Mouse (Mus musculus): Measurements from ENCODE around the gene Ezh2.
"Not testable (repeated sequence)": the region's sequence is repeated elsewhere in the genome, so short reads cannot be mapped to it uniquely, and the experiment has no call there.

Ezh2 gene

DNA sequence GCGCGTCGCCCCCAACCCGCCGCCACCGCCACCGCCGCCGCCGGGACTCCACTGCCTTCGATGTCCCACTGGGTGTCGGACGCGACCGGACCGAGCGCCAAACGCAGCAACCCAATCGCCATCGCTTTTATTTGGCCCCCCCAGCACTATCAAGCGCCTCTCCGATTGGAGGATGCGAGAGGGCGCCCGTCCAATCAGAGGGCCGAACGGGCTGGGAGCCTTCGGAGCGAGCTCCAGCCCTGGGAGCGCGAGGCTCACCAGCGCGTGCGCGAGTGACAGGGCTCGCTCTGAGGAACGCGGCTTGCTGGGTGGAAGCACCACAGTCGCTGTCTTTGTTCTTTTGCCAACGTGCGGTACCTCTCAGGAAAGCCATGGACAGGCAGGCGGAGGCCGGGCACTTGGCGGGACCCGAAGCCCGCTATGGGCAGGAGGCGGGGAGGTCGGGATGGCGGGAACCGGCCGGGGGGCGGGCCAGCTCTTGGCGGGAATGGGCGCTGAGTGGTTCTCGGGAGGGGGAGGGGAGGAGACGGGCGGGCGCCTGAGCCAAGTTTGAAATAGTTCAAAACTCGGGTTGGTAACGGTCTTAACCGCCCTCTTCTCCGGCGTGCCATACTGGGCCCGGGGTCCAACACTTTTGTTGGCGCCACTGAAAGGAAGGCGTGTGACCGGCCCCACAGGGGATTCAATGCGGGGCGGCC, at the start of gene Ezh2:
Gene Ezh2, minus strand, starts transcription at position 416 of the 698 bp plus-strand sequence.
- peak; percentile 91 for DNase-seq (ENCODE audit: low read depth, low spot score)

DNA sequence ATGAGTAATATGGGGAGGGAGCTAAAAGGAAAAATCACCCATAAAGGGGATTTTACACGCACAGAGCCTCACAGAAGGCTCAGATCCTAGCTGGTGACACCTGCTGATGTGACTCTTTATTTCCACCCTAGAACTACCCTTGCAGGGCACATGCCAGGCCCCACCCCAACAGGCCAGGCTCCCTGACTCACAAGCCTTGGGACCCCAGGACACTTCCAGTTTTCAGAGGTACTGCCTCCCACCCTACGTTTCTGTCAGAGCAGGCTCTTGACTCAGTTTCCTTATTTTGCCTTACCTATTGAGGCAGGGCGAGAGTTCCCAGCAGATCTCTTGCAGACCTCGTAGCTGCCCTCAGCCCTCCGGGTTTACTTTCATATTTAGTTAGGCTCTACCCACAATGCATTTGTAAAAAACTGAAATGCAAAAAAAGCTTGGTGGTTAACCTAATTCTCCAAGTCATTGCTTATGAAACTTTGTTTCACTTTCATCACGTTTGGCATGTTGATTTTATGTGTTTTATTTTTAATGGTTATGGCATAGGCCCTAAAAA, 41.5 kb upstream of the Ezh2 start:
- no peak for DNase-seq (ENCODE audit: low read depth, low spot score)

DNA sequence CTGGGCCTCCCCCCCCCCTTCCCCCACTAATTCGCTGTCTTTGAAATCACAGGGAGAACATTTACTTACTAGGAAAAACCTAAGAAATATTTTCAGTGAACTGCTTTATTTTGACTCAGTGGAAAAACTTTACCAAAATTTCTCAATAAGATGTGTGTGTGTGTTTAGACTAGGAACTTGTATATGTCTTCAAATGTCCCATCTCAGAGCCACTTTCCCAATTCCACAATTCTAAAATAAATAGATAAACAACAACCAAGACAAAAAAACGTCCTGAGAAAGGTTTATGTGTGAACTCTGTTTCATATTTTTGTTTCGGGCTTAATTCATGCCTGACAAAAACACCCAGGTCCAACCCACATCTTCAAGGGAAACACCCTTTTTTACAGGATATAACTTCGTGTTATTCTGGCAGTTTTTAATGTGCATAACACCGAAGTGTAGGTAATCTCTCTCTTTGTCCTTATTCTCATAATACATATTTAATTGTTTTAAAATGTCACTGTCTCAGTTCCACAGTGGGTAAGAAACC, 40.9 kb upstream of the Ezh2 start:
- DNase-seq (ENCODE audit: low read depth, low spot score): no peak

DNA sequence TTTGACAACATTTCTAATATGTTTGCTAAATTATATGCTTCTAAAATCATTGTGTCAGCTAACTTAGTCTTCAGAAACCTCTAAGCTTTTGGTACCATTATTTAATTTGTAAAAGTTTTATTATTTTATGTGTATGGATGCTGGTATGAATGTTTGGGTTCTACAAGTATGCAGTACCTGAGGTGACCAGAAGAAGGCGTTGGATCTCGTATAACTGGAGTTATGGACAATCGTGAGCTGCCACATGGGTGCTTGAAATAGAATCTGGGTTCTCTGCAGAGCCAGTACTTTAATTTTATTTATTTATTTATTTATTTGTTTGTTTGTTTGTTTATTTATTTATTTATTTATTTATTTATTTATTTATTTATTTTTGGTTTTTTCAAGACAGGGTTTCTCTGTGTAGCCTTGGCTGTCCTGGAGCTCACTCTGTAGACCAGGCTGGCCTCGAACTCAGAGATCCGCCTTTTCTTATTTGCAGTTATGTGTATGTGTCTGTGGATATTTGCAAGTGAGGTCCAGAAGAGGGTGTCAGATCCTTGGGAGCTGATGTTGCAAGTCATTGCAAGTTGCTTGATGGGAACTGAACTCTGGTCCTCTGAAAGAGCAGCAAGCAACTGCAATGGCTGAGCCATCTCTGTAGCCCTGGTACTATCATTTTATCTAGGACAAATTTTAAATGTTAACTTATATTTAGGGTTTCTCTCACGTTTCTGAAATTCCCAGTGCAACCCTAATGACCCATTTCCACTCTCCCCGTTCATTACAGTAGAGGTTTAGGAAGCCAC, 40.3 kb upstream of the Ezh2 start:
- DNase-seq (ENCODE audit: low read depth, low spot score): no peak

DNA sequence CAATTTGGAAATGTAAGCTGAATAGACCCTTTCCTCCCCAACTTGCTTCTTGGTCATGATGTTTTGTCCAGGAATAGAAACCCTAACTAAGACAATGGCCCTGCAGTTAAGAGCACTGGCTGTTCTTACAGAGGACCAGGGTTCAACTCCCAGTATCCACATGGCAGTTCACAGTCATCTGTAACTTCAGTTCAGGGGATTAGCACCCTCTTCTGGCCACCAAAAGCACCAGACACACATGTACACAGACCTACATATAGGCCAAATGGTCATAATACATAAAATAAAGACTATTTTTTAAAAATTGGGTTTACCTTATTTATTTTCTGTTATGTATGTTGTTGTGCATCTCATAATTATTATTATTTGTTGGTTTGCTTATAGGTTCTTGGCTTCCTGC, 38.3 kb upstream of the Ezh2 start:
- no peak for DNase-seq (ENCODE audit: low read depth, low spot score)

DNA sequence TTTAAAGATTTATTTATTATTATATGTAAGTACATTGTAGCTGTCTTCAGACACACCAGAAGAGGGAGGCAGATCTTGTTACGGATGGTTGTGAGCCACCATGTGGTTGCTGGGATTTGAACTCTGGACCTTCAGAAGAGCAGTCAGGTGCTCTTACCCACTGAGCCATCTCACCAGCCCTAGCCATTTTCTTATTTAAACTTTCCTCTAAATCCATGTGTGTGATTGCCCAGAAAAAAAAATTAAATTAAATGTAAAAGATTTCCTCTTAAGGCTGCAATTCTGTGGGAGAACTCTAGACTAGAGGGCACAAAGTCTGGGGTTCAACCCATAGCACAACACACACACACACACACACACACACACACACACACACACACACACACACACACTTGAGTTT, 34.9 kb upstream of the Ezh2 start:
- DNase-seq (ENCODE audit: low read depth, low spot score): not testable (repeated sequence)

DNA sequence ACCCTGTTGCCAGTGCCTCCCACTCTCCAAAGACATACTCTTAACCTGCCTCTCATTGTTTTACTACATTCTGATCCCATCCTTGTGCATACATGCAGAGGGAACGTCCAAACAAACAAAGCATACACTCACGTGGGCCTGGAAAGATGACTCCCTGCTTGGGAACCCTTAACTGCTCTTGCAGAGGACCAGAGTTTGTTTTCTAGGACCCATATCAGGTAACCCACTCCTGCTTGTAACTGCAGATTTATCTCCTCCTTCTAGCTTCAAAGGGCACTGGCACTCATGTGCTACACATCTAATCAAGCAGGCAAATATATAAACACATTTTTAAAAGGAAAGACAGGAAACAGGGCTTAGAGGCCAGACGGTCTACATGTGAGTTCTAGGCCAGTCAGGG, 32.8 kb upstream of the Ezh2 start:
- no peak for DNase-seq (ENCODE audit: low read depth, low spot score)

DNA sequence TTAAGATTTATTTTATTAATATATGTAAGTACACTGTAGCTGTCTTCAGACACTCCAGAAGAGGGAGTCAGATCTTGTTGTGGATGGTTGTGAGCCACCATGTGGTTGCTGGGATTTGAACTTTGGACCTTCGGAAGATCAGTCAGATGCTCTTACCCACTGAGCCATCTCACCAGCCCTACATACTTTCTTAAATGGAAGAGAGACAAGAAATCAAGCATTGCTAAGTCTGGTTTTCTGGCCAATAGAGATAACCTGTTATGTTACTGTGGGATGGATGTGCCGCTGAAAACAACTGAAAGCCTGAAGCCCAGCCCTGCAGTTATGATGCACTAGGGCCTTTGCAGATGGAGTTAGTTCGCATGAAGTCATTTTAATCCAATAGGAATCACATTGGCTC, 31.8 kb upstream of the Ezh2 start:
- not testable (repeated sequence) for DNase-seq (ENCODE audit: low read depth, low spot score)

DNA sequence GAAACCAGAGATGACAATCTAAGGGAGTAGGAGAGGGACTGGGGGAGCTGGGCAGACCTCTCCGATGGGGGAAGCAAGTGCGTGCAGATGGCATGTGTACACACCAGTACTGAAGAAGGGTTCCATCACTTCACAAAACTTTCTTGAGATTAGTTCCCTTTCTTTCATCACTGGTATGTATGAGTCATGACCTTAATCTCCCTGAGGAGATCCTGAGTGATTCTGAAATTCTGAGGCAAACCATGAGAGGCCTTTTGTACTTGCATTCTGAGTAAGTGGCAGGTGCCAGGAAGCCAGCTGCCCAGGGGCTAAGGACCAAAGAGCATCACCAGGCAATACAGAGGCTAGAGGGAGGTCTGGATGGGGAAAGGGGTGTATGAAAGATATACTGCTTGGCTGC, 25.9 kb upstream of the Ezh2 start:
- no peak for DNase-seq (ENCODE audit: low read depth, low spot score)

DNA sequence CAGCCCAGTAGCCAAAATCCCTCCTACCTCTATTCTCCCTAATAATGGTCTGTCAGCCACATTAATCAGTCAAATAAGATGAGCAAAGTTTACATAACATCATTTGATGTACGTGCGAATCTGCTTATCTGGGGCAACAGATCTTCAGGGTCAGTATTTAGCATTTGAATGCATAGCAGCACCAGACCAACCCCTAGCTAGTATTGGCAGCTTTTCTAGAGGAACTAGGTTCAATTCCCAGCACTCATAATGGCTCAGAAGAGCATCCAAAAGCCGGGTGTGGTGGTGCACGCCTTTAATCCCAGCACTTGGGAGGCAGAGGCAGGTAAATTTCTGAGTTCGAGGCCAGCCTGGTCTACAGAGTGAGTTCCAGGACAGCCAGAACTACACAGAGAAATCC, 13.2 kb upstream of the Ezh2 start:
- DNase-seq (ENCODE audit: low read depth, low spot score): not testable (repeated sequence)

DNA sequence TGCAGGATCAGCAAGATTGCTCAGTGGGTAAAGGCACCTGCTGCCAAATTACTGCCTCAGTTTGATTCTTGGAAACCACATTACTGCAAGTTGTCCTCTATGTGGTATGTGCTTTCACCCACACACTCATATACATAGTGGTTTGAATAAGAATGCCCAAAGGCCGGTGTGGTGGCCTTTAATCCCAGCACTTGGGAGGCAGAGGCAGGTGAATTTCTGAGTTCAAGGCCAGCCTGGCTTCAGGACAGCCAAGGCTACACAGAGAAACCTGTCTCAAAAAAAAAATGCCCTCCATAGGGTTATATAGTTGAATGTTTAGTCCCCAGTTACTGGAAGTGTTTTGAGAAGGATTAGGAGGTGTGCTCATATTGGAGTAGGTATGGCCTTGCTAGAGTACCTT, 6.8 kb upstream of the Ezh2 start:
- DNase-seq (ENCODE audit: low read depth, low spot score): no peak

DNA sequence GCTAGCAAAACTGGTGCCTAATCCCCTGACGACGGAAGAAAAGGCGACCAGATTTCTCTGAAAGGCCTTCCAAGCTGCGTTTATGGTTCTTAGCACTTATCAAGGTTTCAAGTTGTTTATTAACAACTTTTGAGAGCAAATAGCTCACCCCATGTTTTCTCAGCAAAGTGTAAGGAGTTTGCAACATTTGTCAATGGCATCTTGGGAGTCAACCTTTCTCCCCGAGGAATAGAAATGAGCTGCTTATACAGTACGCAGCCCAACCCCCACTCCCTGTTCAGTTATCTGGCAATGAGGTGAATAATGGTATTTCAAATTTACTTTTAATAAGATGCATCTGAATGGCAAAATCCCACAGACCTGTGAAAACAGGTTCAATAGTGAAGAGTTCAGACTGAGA, 555 bp upstream of the Ezh2 start:
- no peak for DNase-seq (ENCODE audit: low read depth, low spot score)

DNA sequence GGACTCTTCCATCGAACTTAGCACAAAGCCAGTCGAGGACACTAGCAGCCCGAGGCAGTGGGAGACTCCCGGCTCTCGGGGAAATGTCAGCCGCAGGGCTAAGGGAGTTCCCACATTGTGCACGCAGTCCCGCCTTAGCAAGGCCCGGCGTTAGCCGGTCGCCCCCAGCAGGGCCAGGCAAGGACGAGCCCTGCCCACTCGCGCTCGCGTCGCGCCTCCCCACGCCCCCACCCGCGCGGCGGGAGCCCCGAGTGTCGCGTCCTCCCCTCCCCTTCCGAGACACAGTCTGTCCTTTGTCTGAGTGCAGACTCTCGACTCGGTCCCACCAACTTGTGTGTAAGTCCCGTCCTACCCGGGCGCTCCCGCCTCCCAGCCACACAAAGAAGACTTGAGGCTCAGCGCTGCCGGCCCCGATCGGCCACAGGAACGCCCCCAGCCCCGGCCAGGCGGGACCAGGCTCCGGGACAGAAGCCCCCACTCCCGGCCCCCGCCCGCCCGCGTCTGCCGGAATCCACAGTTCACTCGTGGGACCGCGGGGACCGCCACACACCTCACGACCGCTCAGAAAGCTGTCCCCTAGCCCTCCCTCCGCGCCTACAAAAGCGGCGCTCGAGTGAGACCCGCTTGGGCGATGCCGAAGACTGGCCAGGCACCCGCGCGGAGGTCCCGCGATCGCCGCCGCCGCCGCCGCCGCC, 853 bp downstream of the Ezh2 start:
- peak; percentile 24 for DNase-seq (ENCODE audit: low read depth, low spot score)

DNA sequence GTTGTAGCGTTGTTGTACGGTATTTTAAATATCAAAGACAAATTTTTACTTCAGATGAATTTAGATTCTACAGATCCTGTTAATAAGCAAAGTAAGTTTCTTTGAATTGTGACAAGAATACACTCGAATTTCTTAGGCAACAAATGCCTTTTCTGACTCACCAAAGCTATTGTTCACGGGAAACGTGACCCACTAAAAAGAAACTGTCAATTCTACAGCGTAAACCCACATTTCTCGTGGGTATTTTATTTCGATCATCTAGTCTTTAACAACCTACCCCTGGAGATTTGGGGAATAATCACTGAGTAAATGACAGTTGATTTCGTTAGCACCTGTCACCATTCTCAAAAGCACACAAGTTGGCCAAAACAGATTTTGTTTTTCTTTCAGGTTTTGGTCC, 1.6 kb downstream of the Ezh2 start:
- no peak for DNase-seq (ENCODE audit: low read depth, low spot score)

DNA sequence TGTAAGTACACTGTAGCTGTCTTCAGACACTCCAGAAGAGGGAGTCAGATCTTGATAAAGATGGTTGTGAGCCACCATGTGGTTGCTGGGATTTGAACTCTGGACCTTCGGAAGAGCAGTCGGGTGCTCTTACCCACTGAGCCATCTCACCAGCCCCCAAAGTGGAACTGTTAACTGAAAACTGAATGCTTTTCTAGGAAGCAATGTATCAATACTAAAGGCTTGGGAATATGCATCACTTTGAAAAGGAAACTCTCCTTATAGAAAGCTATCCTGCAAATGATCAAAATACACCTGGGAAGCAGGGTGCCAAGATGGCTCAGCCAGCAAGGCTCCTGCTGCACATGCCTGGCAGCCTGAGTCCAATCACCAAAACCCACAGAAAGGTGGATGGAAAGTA, 7.8 kb downstream of the Ezh2 start:
- DNase-seq (ENCODE audit: low read depth, low spot score): not testable (repeated sequence)

DNA sequence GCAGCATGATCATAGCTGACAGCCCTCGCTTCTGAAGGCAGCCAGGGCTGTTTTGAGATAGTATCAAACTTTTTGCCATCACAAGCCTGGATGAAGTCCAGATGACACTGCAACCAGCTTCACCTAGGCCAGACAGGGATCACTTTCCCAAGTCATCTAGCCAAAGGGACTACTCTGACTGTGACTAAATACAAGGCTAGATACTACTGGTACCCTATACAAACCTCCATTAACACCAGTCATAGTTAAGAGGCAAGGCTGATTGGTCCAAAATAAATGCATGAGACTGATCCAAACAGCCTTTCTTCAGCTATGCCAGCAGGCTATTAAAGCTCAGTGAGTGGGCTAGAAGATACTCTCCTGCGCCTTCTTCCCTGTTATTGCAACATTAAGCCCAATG, 22.3 kb downstream of the Ezh2 start:
- DNase-seq (ENCODE audit: low read depth, low spot score): no peak

DNA sequence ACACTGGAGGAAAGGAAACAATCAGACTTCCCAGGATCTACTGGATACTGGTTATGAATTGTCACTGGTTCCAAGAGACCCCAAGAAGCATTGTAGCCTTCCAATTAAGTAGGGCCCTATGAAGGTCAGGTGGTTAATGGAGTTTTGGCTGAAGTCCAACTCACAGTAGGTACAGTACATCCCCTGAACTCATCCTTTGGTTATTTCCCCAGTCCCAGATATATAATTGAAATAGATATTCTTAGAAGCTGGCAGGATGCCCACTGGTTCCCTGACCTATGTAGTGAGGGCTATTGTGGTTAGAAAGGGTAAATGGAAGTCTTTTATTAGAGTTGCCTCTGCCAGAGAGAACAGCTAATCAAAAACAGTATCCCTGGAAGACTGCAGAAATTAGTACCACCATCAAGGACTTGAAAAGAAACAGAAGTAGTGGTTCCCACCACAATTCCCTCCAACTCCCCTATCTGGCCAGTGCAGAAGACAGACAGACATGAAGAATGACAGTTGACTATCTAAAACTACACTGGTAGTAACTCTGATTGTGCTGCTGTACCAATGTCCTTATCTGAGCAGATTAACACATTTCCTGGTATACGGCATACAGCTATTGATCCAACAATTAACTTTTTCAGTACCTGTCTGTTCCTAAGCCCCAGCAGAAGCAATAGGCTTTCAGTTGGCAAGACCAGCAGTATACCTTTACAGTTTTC, 29.7 kb downstream of the Ezh2 start:
- DNase-seq (ENCODE audit: low read depth, low spot score): no peak

DNA sequence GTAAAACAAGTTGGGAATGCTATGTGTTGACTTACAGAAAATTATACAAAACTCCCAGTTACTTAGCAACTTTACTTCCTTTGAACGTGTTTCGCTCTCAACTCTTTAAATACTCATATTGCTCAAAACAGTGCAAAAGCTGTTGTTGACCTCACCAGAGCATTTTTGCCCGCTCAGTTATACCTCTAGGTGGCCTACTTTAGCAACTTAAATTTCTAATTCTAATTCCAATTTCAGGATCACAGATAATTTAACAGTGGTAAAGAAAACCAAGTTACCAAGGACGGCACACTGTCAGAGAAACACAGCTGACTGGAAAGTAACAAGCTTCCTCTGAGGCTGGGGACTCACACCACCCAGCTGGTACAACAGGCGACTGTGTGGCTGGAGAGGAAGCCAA, 33.7 kb downstream of the Ezh2 start:
- DNase-seq (ENCODE audit: low read depth, low spot score): no peak

DNA sequence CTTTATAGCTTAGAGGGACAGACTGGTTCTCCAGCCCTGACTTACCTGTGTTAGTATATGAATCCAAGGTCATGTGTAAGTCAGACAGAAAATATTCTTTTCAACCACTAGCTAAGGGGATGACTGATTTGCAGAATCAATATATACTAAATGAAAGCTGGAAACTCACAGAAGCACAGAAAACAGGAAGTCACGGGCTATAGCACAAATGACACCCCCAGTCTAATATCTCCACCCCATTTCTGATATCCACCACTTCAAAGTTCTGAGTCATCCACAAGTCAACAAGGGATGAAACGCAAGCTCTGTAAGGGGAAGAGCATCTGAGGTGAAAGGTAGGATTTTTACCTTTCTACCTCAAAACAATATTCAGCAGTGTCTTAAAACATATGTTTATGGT, 34.3 kb downstream of the Ezh2 start:
- no peak for DNase-seq (ENCODE audit: low read depth, low spot score)

DNA sequence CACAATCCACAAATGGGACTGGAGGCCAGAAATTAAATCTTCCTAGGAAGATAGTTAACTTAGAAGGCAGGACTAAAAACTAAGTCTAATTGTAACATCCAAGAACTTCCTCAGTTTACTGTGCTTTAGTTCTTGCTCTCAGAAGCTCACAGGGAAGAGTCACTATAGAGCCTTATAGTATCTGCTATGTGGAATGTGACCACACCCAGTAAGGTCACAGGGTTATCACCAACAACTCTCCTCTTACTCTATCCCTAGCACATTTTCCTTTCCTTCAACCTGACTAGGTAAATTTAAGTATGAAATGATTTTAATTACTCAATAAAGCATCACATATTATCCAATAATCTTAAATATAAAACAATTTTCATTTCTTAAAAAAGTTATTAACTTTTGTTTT, 34.7 kb downstream of the Ezh2 start:
- no peak for DNase-seq (ENCODE audit: low read depth, low spot score)

DNA sequence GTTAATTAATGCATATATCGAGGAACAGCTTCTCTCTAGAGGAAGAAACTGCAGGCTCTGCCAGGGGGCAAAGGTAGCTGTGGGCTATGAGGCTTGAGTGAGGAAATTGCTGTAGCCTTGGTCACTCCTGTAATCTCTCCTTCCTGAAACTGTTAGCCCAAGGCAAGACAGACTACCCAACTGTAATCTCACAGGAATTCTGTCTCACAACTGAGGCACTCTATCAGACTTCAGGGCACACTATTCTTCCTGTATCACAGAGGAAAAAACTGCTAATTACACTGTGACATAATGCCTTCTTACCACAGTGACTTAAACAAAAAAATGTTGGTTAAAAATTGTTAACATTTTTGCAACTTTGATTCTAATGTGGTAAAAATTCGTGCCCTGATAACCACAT, 35.9 kb downstream of the Ezh2 start:
- no peak for DNase-seq (ENCODE audit: low read depth, low spot score)

DNA sequence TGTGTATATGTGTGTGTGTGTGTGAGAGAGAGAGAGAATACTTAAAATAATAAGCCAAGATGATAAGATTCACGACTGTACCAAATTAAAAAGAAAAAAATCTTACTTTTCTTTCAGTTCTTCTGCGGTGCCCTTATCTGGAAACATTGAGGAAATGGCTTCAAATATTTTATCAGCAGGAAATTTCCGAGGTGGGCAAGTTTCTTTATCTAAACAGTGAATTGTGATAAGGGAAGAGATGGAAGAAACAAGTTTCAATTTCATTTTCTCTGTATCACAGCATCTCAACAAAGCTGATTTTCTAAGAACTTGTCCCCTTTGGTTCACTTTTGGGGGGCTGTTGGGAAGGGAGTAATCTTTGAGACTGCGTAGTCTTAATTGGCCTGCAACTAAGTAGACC, 42.9 kb downstream of the Ezh2 start:
- DNase-seq (ENCODE audit: low read depth, low spot score): no peak

Data from telencephalon, adult 2 months (tissue).